ENCODE assay signal across 18 mouse cellular contexts in the genomic region with DNA sequence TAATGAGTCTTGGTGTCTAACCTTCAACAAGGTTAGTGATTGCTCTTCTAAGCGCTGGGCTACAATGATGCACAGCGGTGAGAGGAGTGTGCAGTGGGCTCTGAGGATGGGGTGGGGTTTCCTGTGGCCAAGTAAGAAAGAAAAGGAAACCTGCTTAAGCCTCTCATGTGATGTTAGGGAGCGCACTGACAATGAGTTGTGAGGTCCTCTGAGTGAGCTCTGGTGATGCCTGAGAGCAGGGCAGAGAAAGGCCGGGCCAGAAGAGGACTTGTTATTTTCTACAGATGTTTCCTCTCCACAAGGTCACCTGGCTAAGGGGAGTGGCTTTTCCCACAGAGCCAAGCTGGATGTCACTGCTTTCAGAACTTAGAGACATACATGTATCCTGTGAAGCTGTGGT.
A peak's percentile ranks its signal among the peaks of the same experiment; 100 is the strongest.
DNase-seq lines count a peak whose midpoint lies in the region; ATAC-seq and TF ChIP-seq lines count a peak whose summit lies in the region.
"Had no signal": no experiment of that assay in that cellular context is flagged by ENCODE, and none has a peak within 500 bp of the region (broad histone marks: within the 10 kb centered on the region; RNA-seq: fewer than 3 reads in every experiment).

No protein-coding gene starts in this region.

- H3K4me1 ChIP-seq in kidney, embryonic 15.5 days = peaks cover 35% of the 10 kb centered on the region
- peaks cover 48% of the 10 kb centered on the region for H3K4me1 ChIP-seq in embryonic facial prominence, embryonic 13.5 days
- H3K4me1 ChIP-seq in limb, embryonic 14.5 days (ENCODE audit: control insufficient read depth, insufficient read depth, low read length) = peaks cover 37% of the 10 kb centered on the region
- peaks cover 18% of the 10 kb centered on the region for H3K4me1 ChIP-seq in midbrain, embryonic 14.5 days (ENCODE audit: control insufficient read depth, insufficient read depth, low read length)

- no peaks in the 10 kb centered on the region for H3K36me3 ChIP-seq in kidney, embryonic 15.5 days
- H3K36me3 ChIP-seq in embryonic facial prominence, embryonic 13.5 days = no peaks in the 10 kb centered on the region
- H3K36me3 ChIP-seq in limb, embryonic 14.5 days (ENCODE audit: control insufficient read depth, insufficient read depth, low read length) = no peaks in the 10 kb centered on the region
- no peaks in the 10 kb centered on the region for H3K36me3 ChIP-seq in midbrain, embryonic 14.5 days (ENCODE audit: control insufficient read depth, insufficient read depth, low read length)
- H3K36me3 ChIP-seq: heart, embryonic 15.5 days; midbrain, embryonic 15.5 days had no signal

- H3K4me2 ChIP-seq in kidney, embryonic 15.5 days = no peak overlapping the region
- H3K4me2 ChIP-seq in embryonic facial prominence, embryonic 13.5 days = no peak overlapping the region
- no peak overlapping the region for H3K4me2 ChIP-seq in limb, embryonic 14.5 days (replicated peaks; ENCODE audit: low read depth, low read length, severe bottlenecking)
- H3K4me2 ChIP-seq in midbrain, embryonic 14.5 days (ENCODE audit: low read length) = no peak overlapping the region
- H3K4me2 ChIP-seq: heart, embryonic 15.5 days; midbrain, embryonic 15.5 days had no signal

- H3K9ac ChIP-seq in kidney, embryonic 15.5 days = no peak overlapping the region
- no peak overlapping the region for H3K9ac ChIP-seq in embryonic facial prominence, embryonic 13.5 days
- H3K9ac ChIP-seq in limb, embryonic 14.5 days (ENCODE audit: low read depth, low read length, severe bottlenecking) = no peak overlapping the region
- H3K9ac ChIP-seq in midbrain, embryonic 14.5 days (replicated peaks; ENCODE audit: low read length) = no peak overlapping the region
- H3K9ac ChIP-seq: heart, embryonic 15.5 days; midbrain, embryonic 15.5 days had no signal

- DNase-seq in kidney, postnatal 14 days = no peak
- DNase-seq in T-cell, adult 2 months (ENCODE audit: low spot score) = peak; percentile 60
- no peak for DNase-seq in limb, embryonic 14.5 days (ENCODE audit: low spot score)
- no peak for DNase-seq in midbrain, embryonic 14.5 days
- DNase-seq in left cerebral cortex, adult 9 months (ENCODE audit: low spot score in 2 of 2) = no peak
- DNase-seq: adrenal gland, postnatal 14 days; cerebellum, adult 9-10 months; gastrocnemius, postnatal 25 days; layer of hippocampus, postnatal 36 days; left cerebral cortex, postnatal 4 days; lung, postnatal 36 days; right cerebral cortex, postnatal 14 days; thymus, adult 2 months had no signal

- no peaks in the 10 kb centered on the region for H3K9me3 ChIP-seq in kidney, embryonic 15.5 days (replicated peaks)
- no peaks in the 10 kb centered on the region for H3K9me3 ChIP-seq in embryonic facial prominence, embryonic 13.5 days
- no peaks in the 10 kb centered on the region for H3K9me3 ChIP-seq in limb, embryonic 14.5 days (ENCODE audit: control insufficient read depth, low read length)
- no peaks in the 10 kb centered on the region for H3K9me3 ChIP-seq in midbrain, embryonic 14.5 days (ENCODE audit: control insufficient read depth, low read length)
- H3K9me3 ChIP-seq: heart, embryonic 15.5 days; midbrain, embryonic 15.5 days had no signal

- no peak overlapping the region for H3K4me3 ChIP-seq in kidney, embryonic 15.5 days (replicated peaks)
- H3K4me3 ChIP-seq in embryonic facial prominence, embryonic 13.5 days = no peak overlapping the region
- no peak overlapping the region for H3K4me3 ChIP-seq in limb, embryonic 14.5 days (replicated peaks; ENCODE audit: low read length)
- H3K4me3 ChIP-seq in midbrain, embryonic 14.5 days (replicated peaks; ENCODE audit: low read depth, low read length) = no peak overlapping the region
- H3K4me3 ChIP-seq: heart, embryonic 15.5 days; midbrain, embryonic 15.5 days had no signal

- no peak for TF ChIP-seq POLR2A in limb, embryonic 14.5 days (IDR thresholded peaks at IDR 0.05; ENCODE audit: borderline replicate concordance, extremely low read depth, insufficient read depth, insufficient read length)

- no peaks in the 10 kb centered on the region for H3K27me3 ChIP-seq in kidney, embryonic 15.5 days
- H3K27me3 ChIP-seq in embryonic facial prominence, embryonic 13.5 days = no peaks in the 10 kb centered on the region
- no peaks in the 10 kb centered on the region for H3K27me3 ChIP-seq in limb, embryonic 14.5 days (ENCODE audit: control insufficient read depth, insufficient read depth, low read length)
- H3K27me3 ChIP-seq in midbrain, embryonic 14.5 days (ENCODE audit: control insufficient read depth, insufficient read depth, low read length) = no peaks in the 10 kb centered on the region
- H3K27me3 ChIP-seq: heart, embryonic 15.5 days; midbrain, embryonic 15.5 days had no signal

- WGBS in kidney, embryonic 15.5 days = 70% methylated on average over 4 of the region's 4 CpGs
- WGBS in embryonic facial prominence, embryonic 13.5 days = 78% methylated on average over 4 of the region's 4 CpGs
- 75% methylated on average over 4 of the region's 4 CpGs for WGBS in limb, embryonic 14.5 days
- 89% methylated on average over 4 of the region's 4 CpGs for WGBS in midbrain, embryonic 14.5 days

- H3K27ac ChIP-seq in kidney, embryonic 15.5 days = peak overlapping the region; percentile 64
- H3K27ac ChIP-seq in embryonic facial prominence, embryonic 13.5 days = peak overlapping the region; percentile 75; the same call in 1 of the 2 replicates
- H3K27ac ChIP-seq in limb, embryonic 14.5 days (replicated peaks; ENCODE audit: low read depth, low read length) = peak overlapping the region; percentile 7; the same call in 1 of the 2 replicates
- H3K27ac ChIP-seq in midbrain, embryonic 14.5 days (replicated peaks; ENCODE audit: low read depth, low read length) = no peak overlapping the region
- H3K27ac ChIP-seq: heart, embryonic 15.5 days; midbrain, embryonic 15.5 days had no signal

- no peak for ATAC-seq in kidney, embryonic 15.5 days (replicated peaks; ENCODE audit: low FRiP score)
- ATAC-seq in embryonic facial prominence, embryonic 13.5 days (ENCODE audit: insufficient number of reproducible peaks, insufficient read depth, low FRiP score, low TSS enrichment, low read depth) = no peak
- ATAC-seq in limb, embryonic 14.5 days (ENCODE audit: low FRiP score, low read depth) = no peak
- no peak for ATAC-seq in midbrain, embryonic 14.5 days (ENCODE audit: low FRiP score, low TSS enrichment)
- ATAC-seq: hindbrain, embryonic 16.5 days; midbrain, embryonic 15.5 days had no signal
